In genomic region chr19:21652285-21653171, GRCm38 (mm10) we compare ENCODE assay signal across 8 mouse cellular contexts. TPM values are rescaled to one million over a fixed set of nuclear protein-coding genes. Genes with fewer than 3 reads are reported as not detected.
DNase-seq lines count a peak whose midpoint lies in the region; ATAC-seq and TF ChIP-seq lines count a peak whose summit lies in the region.

1110059E24Rik (minus strand) TSS chr19:21652976.

- H3K4me2 ChIP-seq in embryonic facial prominence, embryonic 14.5 days (ENCODE audit: low read depth, low read length), result peak within 1 kb of the TSS; percentile 75
- H3K4me2 ChIP-seq in limb, embryonic 13.5 days (replicated peaks), result peak within 1 kb of the TSS; percentile 80
- peak within 1 kb of the TSS; percentile 94 for H3K4me2 ChIP-seq in midbrain, embryonic 16.5 days (ENCODE audit: low read length)

- DNase-seq in 3T3-L1 (ENCODE audit: low read depth, low spot score), result peak; percentile 99
- DNase-seq in adrenal gland, postnatal 4 days (ENCODE audit: low spot score in 2 of 2), result peak; percentile 84 to 91
- peak; percentile 98 for DNase-seq in embryonic facial prominence, embryonic 14.5 days (ENCODE audit: low spot score)
- peak; percentile 94 to 99 for DNase-seq in heart, adult 2 months
- peak; percentile 98 to 99 for DNase-seq in kidney, adult 8-10 months
- DNase-seq in spleen, postnatal 10 days (ENCODE audit: low spot score in 2 of 2), result peak; percentile 89 to 95

- peak; percentile 99 for ATAC-seq in embryonic facial prominence, embryonic 14.5 days (ENCODE audit: low read depth)
- ATAC-seq in limb, embryonic 13.5 days (ENCODE audit: low FRiP score, low read depth), result peak; percentile 99
- peak; percentile 99 for ATAC-seq in midbrain, embryonic 16.5 days

- H3K9ac ChIP-seq in embryonic facial prominence, embryonic 14.5 days (ENCODE audit: low read depth, low read length), result peak within 1 kb of the TSS; percentile 95
- peak within 1 kb of the TSS; percentile 97 for H3K9ac ChIP-seq in heart, adult 2 months (ENCODE audit: low read depth, low read length)
- H3K9ac ChIP-seq in limb, embryonic 13.5 days, result peak within 1 kb of the TSS; percentile 94
- peak within 1 kb of the TSS; percentile 91 for H3K9ac ChIP-seq in midbrain, embryonic 16.5 days (ENCODE audit: low read depth, low read length)

- peak within 1 kb of the TSS; percentile 88 for H3K4me3 ChIP-seq in embryonic facial prominence, embryonic 14.5 days (ENCODE audit: low read depth, low read length)
- H3K4me3 ChIP-seq in heart, adult 2 months, result peak within 1 kb of the TSS; percentile 95
- peak within 1 kb of the TSS; percentile 90 for H3K4me3 ChIP-seq in limb, embryonic 13.5 days
- H3K4me3 ChIP-seq in midbrain, embryonic 16.5 days (ENCODE audit: low read depth, low read length), result peak within 1 kb of the TSS; percentile 93

- peak within 1 kb of the TSS; percentile 98 for H3K27ac ChIP-seq in embryonic facial prominence, embryonic 14.5 days (replicated peaks; ENCODE audit: low read depth, low read length)
- peak within 1 kb of the TSS; percentile 91 for H3K27ac ChIP-seq in heart, adult 2 months
- peak within 1 kb of the TSS; percentile 97 for H3K27ac ChIP-seq in limb, embryonic 13.5 days
- peak within 1 kb of the TSS; percentile 98 for H3K27ac ChIP-seq in midbrain, embryonic 16.5 days (ENCODE audit: low read length)

- TF ChIP-seq CTCF in heart, adult 2 months (IDR thresholded peaks at IDR 0.05), result no peak

- WGBS in embryonic facial prominence, embryonic 14.5 days, result 7% methylated on average over 50 of the region's 52 CpGs
- WGBS in heart, adult 2 months, result 5% methylated on average over 52 of the region's 52 CpGs
- 4% methylated on average over 52 of the region's 52 CpGs for WGBS in limb, embryonic 13.5 days
- 5% methylated on average over 52 of the region's 52 CpGs for WGBS in midbrain, embryonic 16.5 days

- H3K27me3 ChIP-seq in embryonic facial prominence, embryonic 14.5 days (replicated peaks; ENCODE audit: control insufficient read depth, insufficient read depth, low read length), result no peaks in the 10 kb centered on the region
- H3K27me3 ChIP-seq in heart, adult 2 months (ENCODE audit: control insufficient read depth, insufficient read depth, low read length), result no peaks in the 10 kb centered on the region
- no peaks in the 10 kb centered on the region for H3K27me3 ChIP-seq in limb, embryonic 13.5 days
- H3K27me3 ChIP-seq in midbrain, embryonic 16.5 days (ENCODE audit: control insufficient read depth, insufficient read depth, low read depth, low read length), result no peaks in the 10 kb centered on the region

- TF ChIP-seq EP300 in heart, adult 2 months (IDR thresholded peaks at IDR 0.05; ENCODE audit: insufficient read depth, low read depth, low read length), result peak; percentile 79

- H3K9me3 ChIP-seq in embryonic facial prominence, embryonic 14.5 days (ENCODE audit: control insufficient read depth, low read length), result no peaks in the 10 kb centered on the region
- H3K9me3 ChIP-seq in limb, embryonic 13.5 days, result no peaks in the 10 kb centered on the region
- H3K9me3 ChIP-seq in midbrain, embryonic 16.5 days (replicated peaks; ENCODE audit: control insufficient read depth, low read length, poor library complexity, severe bottlenecking), result no peaks in the 10 kb centered on the region

- H3K4me1 ChIP-seq in embryonic facial prominence, embryonic 14.5 days (ENCODE audit: control insufficient read depth, insufficient read depth, low read length), result peaks cover 22% of the 10 kb centered on the region
- peaks cover 8% of the 10 kb centered on the region for H3K4me1 ChIP-seq in heart, adult 2 months (ENCODE audit: control insufficient read depth, insufficient read depth, low read length)
- peaks cover 29% of the 10 kb centered on the region for H3K4me1 ChIP-seq in limb, embryonic 13.5 days
- H3K4me1 ChIP-seq in midbrain, embryonic 16.5 days (ENCODE audit: control insufficient read depth, insufficient read depth, low read length), result peaks cover 30% of the 10 kb centered on the region

- H3K36me3 ChIP-seq in embryonic facial prominence, embryonic 14.5 days (ENCODE audit: control insufficient read depth, insufficient read depth, low read length), result 0 out of 2 replicates have a peak, but pooled peaks cover 4% of the 10 kb centered on the region
- H3K36me3 ChIP-seq in heart, adult 2 months (ENCODE audit: control insufficient read depth, insufficient read depth, low read length), result peaks cover 9% of the 10 kb centered on the region
- no peaks in the 10 kb centered on the region for H3K36me3 ChIP-seq in limb, embryonic 13.5 days
- H3K36me3 ChIP-seq in midbrain, embryonic 16.5 days (ENCODE audit: control insufficient read depth, insufficient read depth, low read length), result no peaks in the 10 kb centered on the region

- H3K79me2 ChIP-seq in heart, adult 2 months (replicated peaks; ENCODE audit: control insufficient read depth, insufficient read depth, low read length), result peaks cover 12% of the 10 kb centered on the region

- peak; percentile 68 for TF ChIP-seq POLR2A in heart, adult 2 months (IDR thresholded peaks at IDR 0.05; ENCODE audit: insufficient read depth, low read depth, low read length)

- intact Hi-C loops in heart, adult 2 months (cut with DNase I), result loop anchor here (5.0 to 10.0 kb wide), 3 partner anchors 80 to 278 kb away; no protein-coding TSS in a partner anchor

RNA-seq across cellular contexts. Expression of gene 1110059E24Rik, which starts in this region (rescaled TPM):
- total RNA-seq in adrenal gland, postnatal 4 days (2021), result 10 to 100 TPM; 39.0 to 45.5 TPM
- polyA plus RNA-seq in embryonic facial prominence, embryonic 14.5 days (2014; fragmentation: Nextera tagmentation; extraction: Ambion mirVana), result 49.9 and 55.4 TPM in 2 replicates
- total RNA-seq in heart, adult 2 months (2021), result 10 to 100 TPM; 10.5 to 11.0 TPM
- polyA plus RNA-seq in heart, adult 2 months (2012; rRNA removed), result 4.6 and 9.8 TPM in 2 replicates
- polyA plus RNA-seq in limb, embryonic 13.5 days (2015; fragmentation: Nextera tagmentation; extraction: Ambion mirVana), result 61.1 and 63.8 TPM in 2 replicates
- 61.0 and 64.7 TPM in 2 replicates for polyA plus RNA-seq in midbrain, embryonic 16.5 days (2015; fragmentation: Nextera tagmentation; extraction: Ambion mirVana)

Comparison
In these comparisons a context has a peak if more than half of its experiments do, and no peak if none do; other contexts are left out.
1. Peak in every context shown above with its lines: DNase-seq, ATAC-seq, H3K4me3 ChIP-seq and H3K27ac ChIP-seq.